Mouse (Mus musculus) erythroid progenitor cell, adult 5-6 weeks (primary cell): ENCODE results near the gene Nid2. TPM values are rescaled to one million over a fixed set of nuclear protein-coding genes. Genes with fewer than 3 reads are reported as not detected.

Experiments
- ATAC-seq: replicated peaks from 2 replicates; pipeline ENCODE4 v1.8.0; 2016; ENCODE audit warnings: moderate number of reproducible peaks, mild to moderate bottlenecking, moderate TSS enrichment, inconsistent platforms; ENCODE audit not compliant: poor library complexity, low FRiP score, severe bottlenecking
- total RNA-seq, 2 experiments: library from RNA; stranded (forward) in 1 of 2; stranded (reverse) in 1 of 2; fragments of 150-400 nt in 1 of 2; fragments of 186-747, 209-891 nt in 1 of 2; gene quantifications; 2 replicates each; pipeline versions ENCODE4 v1.2.3 to v1.2.4; 2015 to 2017; ENCODE audit warnings: low replicate concordance in 2 of 2

Nid2 gene
- 0.72 and 1.3 TPM in 2 replicates for total RNA-seq (2015; ENCODE audit: low replicate concordance)
- total RNA-seq (2017; ENCODE audit: low replicate concordance) = 0.13 TPM in 1 of 2 replicates, not detected in the other

DNA sequence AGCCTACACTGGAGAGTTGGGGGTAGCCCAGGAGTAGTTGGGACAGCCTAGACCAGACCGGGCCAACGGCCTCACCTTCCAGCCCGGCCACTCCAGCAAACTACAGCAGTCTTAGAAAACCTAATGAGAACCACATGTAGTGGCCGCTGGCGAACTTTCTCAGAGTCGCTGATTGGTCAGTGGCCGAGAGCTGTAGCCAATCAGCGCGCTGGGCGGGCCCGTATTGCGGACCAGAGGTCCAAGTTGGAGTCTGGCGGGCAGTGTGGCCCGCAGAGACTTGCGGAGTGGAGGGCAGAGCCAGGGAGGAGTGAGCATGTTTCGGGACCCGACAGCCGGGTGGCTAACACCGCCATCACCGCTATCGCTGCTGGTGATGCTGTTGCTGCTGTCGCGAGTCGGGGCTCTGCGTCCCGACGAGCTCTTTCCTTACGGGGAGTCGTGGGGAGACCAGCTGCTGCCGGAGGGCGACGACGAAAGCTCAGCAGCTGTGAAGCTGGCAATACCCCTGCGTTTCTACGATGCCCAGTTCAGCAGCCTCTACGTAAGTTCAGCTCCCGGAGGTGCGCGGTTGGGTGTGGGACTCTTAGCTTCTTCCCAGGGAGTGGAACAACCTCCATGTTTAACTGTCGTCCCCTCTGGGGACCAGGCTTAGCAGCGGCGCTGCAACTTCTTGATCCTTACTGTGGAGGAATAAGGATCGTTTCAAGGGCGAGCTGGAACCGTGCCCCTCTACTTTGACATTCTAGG is at the start of gene Nid2:
Gene Nid2 (plus strand): TSS at position 241 of the 747 bp plus-strand sequence.
- 0 out of 2 replicates have a peak, but pooled peaks have one; percentile 42 for ATAC-seq

DNA sequence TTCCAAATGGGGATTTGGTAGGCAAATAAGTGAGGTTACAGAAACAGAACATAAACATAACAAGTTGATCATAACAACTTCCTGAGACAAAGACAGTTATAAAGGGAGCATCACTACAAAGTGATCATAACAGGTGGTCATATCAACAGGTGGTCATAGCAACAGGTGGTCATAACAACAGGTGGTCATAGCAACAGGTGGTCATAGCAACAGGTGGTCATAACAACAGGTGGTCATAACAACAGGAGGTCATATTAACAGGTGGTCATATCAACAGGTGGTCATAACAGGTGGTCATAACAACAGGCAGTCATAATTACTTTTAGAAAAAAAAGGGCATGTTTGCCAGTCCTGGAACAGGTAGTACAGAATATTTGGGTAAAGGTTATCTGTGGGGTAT is 49.5 kb upstream of the Nid2 start:
- ATAC-seq = no peak

DNA sequence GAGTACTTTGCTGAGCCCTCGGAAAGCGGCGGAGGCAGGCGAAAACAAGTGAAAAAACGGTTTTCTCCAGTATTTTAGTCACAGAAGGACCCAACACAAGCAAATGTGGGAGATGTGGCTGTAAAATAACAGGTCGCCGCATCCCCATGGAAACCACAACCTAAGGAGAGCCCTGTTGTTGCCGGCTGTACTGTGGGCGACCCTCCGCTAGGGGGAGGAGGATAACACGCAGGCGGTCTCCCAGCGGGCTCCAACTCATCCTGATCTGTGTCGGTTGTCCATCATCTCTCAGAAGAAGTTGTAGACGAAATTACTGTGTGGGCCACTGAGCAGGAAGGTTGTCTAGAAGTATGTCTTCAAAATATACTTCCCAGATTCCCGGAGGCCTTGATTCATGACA is 45.4 kb upstream of the Nid2 start:
- ATAC-seq = no peak

DNA sequence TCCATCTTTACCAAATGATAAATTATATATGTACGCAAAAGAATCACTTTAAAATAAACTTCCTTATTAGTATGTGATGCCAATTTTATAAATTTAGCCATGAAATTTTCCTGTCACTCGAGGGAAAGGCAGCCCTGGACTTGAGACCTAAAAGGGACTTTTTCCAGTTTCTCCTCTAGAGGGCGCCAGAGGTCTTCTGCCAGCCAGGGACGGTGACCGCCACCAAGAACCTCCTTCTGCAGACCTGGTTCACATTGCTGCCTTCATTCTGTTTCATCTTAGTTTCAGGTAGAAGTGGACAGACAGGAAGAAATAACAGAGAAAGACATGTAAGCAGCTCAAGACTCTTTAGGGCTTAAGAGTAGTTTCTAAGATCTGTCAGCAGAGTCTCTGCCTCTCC is 44.6 kb upstream of the Nid2 start:
- no peak for ATAC-seq

DNA sequence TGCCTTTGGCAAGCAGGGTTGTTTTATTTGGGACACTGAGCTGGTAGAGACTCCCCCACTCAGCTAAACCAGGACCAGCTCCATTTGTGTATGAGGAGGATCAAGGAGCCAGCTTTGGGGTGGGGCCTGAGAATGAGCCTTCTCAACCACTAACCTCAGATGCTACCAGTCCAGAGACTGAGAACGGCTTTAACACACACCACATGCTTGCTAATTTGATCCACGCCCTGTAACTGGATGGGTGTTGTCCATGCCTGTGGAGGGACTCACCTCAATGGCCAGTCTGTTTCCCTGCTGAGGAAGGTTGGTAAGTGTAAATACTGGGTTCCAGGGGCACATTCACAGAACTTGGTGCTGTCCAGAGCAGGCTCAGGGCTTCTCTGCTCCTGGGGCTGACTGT is 44.1 kb upstream of the Nid2 start:
- no peak for ATAC-seq

DNA sequence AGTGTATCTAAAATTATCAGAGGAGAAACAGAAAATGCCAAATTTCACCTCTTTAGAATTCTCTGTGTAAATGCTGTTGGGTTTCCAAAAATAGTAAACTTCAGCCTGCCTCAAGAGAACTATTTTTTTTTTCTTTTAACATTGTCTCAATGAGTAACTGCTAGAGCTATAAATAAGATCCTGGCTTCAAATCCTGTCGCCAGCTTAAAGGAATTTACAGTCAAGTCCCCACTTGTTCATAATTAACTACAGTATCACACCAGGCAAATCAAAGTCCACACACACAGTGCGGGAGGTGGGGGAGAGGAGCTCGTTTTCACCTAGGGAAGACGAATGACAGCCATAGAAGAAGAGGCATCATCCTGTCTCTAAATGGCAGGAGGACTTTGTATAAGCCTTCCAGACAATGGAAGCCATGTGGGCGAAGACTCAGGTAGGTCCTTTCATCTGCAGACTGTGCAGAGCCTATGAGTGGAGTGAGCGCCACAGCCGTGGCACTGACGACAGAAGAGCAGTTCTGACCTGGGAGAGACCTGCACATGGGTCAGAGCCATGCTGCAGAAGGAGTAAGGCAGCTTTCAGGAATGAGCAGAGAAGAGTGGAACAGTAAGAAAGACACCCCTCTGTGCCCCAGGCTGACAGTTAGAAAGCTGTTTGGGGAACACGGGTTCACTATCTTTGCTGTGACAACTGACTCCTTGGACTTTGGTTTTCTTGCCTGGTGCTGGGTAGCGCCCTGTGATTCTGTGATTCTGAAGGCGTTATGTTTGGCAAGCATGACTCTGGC is 43.2 kb upstream of the Nid2 start:
- ATAC-seq = no peak

DNA sequence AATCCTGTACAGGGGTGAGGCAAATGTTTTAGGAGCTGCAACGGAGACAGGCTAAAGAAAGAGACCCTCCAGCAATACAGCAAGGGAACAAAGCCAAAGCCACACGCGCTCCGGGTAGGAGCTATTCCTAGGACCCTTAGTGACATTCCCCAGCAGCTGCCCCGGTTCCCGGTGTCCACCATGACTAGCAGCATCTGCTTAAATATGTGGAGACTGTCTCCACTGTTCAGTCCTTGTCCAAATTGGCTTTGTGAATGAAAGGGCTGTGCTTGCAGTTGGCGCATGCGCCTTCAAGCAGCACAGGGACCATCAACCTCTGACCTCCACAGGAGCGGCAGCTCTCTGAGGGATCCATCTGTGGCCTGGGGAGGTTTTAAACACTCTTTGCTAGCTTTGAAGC is 41.9 kb upstream of the Nid2 start:
- ATAC-seq = no peak

DNA sequence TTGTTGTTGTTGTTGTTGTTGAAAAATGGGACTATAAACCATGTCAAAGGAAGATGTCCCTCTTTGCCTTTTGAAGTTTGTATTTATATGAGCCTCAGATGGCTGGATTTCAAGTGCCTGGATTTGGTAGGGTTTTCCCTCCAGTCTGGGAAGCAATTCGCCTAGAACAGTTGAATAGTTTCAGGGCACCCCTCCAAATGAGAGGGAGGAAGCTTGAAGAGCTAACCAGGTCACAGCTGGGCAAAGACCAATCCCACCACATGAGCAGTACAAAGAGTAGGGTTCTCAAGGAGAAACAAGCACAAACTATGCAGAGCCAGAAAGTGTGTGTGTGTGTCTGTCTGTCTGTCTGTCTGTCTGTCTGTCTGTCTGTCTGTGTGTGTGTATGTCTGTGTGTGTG is 39.3 kb upstream of the Nid2 start:
- ATAC-seq = no peak

DNA sequence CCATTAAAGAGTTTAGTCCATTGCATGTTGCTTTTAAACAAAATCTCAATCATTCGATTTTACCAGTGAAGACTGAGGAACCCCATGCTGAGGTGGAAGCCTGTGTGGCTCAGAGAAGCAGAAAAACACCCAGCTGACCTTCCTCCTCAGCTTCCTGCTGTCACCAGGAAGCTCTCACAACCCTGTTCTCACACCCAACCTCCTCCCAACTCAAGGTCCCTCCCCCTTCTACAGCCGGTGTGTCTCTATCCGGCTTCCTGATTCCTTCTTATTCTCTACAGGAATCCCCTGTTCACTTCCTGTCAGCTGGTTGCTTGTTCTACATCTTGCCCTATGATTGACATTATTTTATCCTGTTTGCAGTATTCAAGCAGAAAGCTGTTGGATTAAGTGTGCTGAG is 38.0 kb upstream of the Nid2 start:
- no peak for ATAC-seq

DNA sequence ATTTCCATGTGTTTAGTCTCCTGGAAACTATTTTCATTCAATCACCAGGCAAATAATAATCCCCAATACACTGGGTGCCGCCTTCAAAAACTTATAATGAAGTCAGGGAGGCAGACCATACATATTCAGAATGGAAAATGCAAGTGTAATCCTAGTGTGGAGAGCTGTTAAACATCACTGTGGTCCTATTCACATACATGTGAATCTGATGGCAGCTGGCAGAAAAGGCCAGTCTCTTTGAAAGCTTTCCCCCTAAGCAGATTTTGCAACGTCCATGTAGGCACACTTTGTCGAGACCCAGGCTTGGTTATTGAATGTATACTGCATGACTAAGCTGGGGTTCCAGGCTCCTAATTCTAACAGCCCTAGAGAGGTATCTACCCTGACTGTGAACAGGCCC is 32.0 kb upstream of the Nid2 start:
- ATAC-seq = no peak

DNA sequence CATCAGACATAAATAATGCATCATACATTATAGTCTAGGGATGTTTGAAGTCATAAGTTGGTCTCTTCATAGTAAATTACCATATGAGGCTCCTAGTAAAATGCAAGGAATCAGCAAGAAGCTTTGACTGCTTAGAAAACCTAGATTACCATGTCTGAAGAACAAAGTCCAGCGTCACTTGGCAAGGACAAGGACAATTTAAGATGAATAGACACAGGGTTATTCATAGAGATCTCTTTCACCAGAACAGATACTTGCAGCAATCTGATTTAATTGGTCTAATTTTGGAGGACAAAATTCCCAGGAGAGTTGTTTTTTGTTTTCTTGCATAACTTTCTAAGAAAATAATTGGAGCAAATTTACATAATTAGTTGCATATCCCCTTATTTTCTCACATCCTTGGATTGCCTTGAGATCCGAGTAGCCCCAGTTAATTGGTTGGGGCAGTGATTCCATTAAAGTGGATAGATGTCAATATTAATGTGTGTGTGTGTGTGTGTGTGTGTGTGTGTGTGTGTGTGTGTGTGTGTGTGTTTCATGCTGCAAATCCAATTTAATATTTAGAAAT is 30.9 kb upstream of the Nid2 start:
- no peak for ATAC-seq

DNA sequence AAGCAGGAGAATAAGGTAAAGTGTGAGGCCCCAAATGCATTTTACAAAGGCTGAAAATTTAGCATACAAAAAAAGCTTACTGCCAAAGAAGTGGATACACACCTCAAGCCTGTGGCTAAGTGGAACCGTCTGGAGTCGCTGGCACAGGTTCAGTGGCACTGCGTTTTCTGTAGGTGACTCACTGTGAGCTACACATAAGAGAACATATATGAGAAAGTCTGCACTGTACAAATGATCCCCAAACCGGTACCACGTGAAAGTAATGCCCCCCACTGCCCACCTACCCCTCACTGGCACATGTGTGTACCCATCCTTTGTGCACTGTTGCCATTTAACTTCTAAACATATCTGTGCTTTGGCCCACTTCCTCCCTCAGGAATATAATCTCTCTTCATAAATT is 22.8 kb upstream of the Nid2 start:
- ATAC-seq = no peak

DNA sequence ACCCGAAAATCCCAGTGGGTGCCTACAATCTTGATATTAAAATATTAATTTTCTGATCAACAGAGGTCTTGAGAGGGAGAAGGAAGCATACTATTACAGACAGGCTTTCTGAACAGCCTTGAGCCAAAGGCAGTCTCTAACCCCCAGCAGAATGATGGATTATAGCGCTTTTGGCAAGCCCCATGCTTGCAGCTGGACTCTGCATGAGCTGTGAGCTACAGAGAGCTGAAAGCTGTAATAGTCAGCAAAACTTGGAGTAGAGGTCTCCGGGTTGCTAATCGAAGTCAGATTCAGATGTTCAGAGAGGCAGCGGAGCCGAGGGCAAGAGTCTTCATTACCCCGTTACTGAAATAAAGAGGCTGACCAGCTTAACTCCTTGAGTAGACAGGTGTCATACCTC is 22.3 kb upstream of the Nid2 start:
- ATAC-seq = no peak

DNA sequence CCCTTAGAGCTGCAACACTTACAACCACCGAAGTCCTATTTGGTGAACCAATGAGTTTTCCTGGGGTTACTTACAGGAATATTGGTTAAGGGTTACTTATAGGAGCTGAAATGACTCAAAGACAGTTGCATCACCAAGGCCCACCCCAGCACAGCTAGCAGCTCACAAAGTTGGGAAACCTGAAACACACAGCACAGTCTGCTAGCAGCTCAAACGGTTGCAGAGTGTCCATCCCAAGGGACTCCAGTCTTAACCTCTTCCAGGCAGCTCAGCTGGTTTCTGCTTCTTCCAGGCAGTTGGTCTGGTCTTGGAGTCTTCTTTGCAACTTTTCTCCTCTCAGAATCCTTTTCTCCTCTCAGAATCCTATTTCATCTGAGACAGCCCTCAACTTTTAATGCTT is 19.0 kb upstream of the Nid2 start:
- ATAC-seq = no peak

DNA sequence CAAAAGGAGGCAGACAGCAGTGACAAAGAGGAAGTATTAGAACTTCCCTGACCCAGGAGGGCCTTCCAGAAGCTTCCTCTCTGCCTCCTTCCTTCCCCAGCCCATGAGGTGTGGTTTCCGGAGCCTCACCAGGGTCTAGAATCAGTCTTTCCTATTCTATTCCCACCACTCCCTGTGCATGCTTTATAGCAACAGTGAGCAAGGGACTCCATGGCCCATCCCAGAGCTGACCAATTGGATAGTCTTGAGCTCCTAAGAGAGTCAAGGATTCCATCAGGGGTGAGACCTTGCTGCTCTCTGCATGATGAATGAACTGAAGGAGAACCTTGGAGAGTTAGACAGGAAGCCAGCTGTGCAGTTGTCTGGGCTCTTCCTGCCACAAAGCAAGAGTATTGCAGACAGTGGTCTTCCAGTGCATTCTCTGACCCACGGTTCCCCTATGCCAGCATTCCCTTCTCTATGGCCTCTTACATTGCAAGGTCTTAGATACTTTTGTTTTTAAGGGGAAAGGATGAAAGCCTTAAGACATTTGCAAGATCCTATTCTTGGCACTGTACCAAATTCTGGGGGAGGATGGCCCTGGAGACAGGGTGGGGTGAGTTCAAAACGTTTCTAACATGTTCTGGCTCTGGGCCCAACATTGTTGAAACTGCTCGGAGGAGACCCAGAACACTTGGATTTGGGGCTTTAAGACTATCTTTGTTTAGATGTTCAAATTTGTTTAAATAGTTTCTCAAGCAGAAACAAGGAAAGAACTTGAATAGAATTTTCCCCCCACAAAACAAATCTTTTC is 17.4 kb upstream of the Nid2 start:
- ATAC-seq = no peak

DNA sequence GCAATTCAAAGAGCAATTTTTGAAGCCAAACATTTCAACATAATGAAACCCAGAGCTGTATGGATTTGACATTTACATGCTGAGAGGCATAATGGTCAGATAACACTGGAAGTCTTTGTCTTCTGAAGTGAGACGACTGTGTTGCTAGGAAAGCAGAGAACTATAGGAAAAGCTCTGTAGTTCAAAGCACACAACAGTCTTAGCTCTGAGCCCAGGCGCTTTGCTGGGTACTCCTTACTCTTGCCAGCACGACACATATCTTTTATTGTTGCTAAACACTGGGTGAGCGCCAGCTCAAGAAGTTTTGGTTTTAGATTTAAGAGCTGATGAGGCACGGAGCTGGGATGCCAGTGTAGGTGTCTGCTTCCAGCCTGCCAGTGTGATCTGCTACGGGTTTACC is 15.8 kb upstream of the Nid2 start:
- ATAC-seq = no peak

DNA sequence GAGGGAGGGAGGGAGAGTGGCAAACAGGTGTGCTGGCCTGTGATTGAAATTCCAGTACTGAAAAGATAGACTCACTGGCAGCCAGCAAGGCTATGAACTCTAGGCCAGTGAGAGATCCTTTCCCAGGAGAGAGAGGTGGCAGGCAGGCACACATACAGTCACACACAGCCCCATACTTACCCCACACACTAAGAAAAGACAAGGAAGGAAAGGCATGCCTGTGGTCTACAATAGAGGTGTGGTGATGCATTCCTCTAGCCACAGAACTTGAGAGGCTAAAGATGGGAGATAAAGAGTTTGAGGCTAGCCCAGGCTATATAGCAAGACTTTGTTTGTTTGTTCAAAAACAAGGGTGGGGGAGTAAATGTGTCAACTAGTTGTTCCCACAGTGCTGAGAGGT is 13.5 kb upstream of the Nid2 start:
- ATAC-seq = no peak

DNA sequence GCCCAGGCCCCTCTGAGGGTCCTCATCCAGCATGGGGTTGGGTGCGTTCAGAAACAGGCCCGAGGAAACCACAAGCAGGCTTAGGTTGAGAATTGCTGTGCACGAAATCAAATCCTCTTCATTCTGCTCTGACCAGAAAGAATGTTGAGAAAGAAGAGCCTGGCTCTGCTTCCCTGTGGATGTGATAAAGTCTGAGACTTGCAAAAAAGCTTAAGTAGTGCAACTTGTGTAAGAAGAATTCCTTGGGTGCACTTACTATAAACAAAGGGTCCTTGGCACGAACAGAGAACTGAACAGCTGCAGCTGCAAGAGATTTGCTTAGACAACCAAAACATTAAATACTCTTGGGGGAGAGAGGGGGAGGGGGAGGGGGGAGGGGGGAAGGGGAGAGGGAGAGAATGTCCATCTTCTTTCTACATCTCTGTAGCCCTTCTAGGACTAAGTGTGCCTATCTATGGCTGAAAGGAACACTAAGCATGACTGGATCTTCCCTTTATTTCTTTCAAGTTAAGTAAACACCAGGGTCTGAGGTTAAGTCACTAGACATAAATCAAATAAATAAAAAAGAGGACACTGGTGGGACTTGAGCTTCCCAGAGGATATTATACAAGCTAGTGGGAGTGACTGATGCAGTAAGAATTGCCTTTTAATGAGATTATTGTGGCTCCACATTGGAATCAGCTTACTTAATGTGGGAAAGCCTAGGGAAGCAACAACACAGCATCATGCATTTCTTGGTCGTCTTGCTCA is 12.8 kb upstream of the Nid2 start:
- ATAC-seq = no peak

DNA sequence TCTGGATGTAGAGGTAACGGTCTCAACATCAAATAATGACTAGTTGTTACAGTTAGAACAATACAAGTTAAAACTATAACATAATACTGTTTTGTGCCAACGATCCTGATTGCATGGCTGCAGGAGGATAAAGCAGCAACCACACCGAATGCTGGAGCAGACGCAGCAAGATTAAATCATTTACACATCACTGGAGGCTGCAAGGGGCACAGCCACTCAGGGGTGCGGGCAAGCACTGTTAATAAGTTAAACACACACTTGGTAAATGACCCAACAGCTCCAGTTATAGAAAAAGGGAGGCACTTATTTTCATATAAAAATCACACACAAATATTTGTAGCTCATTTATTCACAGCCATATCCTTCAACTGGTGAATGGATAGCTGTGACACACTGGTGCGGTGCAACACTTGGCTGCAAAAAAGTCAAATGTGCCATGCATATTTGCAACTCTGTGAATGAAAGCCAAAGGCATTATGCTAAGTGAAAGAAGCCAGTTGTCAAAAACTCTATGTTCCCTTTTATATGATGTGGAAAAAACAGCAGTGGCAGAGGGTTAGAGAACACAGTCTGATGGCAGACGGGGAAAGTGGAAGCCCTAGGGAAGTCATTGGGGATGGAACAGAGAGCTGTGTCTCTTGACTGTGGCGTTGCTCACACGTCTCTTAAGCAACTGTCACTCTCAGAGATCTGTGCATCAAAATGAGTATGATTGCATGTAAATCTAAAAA is 11.5 kb upstream of the Nid2 start:
- ATAC-seq = no peak
